Mouse (Mus musculus) MEL-GATA-1-ER (cell line): ENCODE data around the gene Prrxl1.

Experiments used
- DNase-seq: peaks from one replicate; pipeline ENCODE4 v3.0.0-alpha.2; 2012; ENCODE audit warnings: low read depth; ENCODE audit errors: extremely low read depth

Prrxl1 gene

DNA sequence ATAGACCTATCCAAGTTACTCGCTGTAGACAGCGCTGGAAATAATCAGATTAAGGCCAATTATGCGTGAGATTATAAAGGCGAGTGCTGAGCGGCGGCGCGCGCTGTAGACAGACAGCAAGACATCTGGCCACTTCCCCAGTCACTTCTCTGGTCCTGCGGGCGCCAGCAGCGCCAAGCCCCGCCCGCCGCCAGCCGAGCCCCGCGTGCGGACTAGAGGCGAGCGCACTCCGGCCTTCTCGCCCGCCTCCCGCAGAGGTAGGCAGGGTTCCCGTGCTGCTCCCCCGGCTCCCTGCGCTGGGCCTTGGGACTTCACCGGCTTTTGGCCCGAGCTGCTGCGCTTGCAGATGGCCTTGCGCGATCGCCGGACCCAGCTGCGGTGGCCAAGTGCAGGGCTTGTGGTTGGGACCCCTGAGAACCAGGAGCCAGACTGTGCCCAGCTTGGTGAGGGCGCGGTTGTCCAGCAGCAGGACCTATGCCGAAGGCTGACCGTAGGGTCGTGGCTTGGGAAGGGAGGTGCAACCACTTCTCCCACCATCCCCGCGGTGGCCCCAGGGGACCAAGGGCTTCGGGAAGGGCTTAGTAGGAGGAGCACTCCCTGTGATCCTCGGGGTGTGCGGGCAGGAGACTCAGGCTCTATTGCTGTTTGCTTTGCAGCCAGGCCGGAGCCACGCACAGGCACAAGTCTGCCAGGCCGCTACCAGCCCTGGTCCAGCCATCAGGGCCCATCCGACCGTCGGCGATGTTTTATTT is at the start of gene Prrxl1:
Prrxl1 (plus strand) TSS at position 118 of the 752 bp plus-strand sequence.
- DNase-seq, result no peak

DNA sequence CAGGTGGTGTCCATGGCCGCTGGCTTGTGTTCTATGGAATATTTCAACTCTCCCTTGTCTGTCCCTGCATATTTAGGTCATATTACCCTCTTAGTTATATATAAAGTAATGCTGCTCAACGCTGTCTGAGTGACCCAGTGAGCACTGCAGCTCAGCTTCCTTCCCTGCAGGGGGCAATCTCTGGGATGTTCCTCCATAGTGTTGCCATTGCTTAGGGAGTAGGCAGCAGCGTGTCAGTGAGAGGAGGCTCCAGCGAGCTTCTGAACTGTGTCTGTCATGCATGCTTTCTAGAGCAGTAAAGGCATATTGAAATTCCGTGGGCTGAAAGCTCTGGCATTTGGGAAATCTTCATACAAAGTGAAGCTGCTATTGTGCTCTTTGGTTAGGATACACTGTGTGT is 47.4 kb upstream of the Prrxl1 start:
- no peak for DNase-seq

DNA sequence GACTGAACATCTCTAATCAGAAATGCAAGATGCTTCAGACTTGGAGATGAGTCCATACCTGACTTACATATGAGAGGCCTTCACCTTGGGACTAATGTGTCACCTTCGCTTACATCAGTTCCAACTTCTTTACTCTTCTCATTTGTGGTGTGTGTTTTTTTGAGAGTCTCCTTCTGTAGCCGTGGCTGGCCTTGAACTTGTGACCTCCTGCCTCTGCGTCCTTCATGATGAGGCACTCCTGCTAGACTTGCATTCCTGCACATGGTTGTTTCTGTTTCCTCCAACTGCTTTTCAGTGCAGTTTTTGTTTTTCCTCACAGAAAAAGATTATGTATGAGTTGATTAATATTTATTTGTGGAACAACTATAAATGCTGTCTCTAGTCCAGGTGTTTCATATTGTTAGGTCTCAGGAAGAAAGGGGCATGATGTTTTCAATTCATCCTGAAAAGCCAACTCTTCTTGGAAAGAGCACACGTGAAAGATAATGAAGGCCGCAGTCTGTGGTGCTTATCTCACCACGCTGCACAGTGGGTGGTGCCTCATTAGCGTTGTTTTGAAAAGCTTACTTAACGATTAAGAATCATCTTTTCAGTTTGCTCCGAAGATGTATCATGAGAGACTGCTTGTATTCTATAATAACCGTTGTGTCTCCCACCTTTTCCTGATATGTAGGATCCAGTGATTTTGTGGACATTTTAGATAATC is 45.9 kb upstream of the Prrxl1 start:
- DNase-seq, result no peak

DNA sequence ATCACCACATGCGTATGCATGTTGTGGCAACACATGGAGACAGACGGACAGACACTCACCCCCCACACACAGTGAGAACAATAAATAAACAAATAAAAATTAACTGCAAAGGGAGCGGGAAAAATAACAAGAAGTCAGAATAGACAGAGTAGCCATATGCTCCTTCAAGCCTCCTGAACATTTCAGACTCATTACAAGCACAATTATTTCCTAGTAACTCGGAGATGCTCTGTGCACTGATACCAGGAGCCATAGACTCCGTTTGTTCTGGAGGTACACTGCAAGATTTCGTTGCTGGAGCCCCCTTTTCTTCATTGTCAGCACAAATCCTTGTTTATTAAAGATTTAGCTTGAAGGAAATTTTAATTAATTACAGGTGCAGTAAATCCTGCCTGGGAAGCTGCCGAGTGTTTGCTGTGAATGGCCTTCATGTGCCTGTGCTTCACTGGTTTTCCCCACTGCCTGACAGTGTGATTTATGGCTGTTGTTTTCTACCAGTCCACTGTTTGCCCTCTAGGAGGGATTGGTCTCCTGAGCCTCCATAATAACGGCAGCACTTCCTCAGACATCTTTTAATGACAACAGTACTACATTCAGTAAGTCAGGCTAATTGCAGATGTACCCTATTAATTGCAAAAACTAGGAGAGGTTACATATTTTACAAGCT is 44.2 kb upstream of the Prrxl1 start:
- no peak for DNase-seq

DNA sequence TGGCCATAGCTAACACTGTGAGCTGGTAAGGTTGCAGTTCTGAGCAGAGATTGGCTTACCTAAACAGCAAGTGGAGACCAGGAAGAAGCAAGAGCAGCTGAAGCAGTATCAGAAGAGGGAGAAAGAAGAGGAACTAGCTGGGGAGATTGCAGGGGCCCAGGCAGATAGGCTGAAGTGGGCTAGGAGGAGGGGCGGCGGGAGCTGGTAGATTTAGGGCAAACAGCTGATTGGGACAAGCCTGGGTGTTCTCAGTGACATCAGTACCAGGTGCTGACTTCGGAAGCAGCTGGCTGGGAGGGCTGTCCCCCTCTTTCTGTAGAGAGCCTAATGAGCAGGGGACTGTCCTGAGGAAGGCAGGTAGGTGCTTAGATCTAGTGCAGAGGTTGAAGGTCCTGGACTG is 37.8 kb upstream of the Prrxl1 start:
- peak; percentile 10 for DNase-seq

DNA sequence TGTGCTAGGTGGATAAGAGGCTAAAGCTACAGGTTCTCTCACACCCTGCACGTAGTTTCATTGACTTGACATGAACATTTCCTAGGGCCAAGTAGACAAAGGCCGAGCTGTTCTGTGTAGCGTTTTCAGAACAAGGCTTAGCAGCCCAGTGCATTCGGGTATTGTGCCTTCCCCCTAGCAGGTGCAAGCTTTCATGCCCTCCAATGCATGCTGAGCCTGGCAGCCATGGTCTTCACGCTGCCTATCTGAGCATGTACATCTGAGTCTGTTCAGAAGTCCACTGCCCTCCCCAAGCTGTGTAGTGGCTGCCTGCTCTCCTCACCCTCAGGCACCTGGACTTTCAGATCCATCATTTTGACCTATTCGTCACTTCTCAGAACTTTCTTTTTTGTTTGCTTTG is 35.5 kb upstream of the Prrxl1 start:
- DNase-seq, result no peak

DNA sequence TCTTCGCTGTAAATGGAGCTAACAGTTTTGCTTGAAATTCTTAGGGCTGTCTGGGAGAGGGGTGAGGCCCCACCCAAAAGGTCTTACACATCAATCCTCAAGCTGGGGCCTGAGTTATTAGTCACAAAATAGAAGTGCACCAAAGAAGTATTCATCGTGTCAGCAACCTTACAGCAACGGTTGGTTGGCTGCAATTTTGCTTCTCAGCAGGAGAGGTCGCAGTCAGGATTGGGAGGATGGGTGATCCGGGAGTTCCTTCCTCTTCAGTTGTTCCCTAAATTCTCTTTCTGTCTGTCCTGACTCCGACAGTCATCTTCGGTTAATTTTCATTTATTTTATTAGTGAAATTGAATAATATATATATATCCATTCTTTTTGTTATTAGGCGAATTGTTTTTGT is 26.7 kb upstream of the Prrxl1 start:
- no peak for DNase-seq

DNA sequence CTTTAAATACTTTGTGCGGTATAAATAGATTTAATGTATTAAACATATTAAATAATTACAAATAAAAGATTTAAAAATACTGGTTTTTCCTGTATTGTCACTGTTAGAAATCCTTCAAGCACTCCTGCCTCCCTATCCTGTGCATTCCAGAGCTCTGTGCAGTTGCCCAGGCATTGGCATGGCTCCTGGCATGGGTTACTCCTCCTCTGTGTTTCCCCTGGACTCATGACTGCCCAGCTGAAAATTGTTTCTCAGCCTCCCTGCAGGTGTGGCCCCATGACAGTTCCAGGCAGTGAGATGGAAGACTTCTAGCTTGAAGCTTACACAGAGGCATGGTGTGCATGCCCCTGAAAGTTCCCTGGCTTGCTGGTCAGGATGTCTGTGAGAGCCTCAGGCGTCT is 20.8 kb upstream of the Prrxl1 start:
- no peak for DNase-seq

DNA sequence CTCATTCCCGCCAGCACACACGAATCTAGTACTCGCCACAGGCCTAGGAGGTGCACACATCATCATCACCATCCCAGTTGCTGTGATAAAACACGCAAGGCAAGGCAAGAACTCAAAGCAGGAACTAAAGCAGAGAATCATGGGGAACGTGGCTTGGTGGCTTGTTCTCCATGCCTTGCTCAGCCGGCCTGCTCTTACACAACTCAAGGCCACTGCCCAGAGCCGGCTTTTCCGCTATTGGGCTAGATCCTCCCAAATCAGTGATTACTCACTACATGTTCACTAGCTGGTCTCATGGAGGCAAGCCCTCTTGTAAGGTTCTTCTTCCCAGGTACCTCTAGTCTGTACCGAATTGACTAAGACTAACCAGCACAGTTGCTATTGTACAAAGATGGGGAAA is 15.5 kb upstream of the Prrxl1 start:
- DNase-seq, result no peak

DNA sequence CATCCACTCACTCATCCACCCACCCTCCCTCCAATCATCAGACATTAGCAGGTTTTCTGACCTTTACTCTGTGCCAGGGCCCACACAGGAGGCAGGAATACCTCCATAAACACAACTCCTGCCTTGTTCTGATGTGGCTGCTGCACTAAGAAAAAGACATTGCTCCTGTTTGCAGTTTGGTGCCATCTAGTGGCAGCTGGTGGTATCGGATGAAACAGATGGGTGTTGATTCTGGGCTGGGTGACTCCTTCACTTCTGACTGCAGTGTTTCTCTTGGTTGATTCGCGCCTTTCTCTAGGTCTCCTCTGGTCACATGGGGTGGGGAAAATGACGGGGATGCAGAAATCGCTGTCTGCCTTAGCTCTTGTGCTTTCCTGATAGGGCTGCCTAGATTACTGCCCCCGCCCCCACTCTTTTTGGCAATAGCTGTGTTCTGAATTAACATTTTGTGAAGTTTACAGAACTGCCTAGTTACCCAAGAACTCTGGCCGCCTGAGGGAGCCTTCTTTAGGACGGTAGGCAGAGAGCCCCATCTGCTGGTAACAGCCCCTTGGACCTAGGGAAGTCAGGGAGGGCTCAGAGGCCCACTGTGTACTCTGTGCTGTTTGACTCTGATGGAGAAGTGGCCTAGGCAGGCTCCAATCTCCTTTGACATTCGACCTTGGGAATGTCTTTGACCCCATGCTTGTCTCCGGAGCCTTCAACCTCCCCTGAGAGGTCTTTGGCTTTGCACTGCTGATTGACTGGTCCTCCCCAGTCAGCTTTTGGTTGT is 12.0 kb upstream of the Prrxl1 start:
- peak; percentile 54 for DNase-seq

DNA sequence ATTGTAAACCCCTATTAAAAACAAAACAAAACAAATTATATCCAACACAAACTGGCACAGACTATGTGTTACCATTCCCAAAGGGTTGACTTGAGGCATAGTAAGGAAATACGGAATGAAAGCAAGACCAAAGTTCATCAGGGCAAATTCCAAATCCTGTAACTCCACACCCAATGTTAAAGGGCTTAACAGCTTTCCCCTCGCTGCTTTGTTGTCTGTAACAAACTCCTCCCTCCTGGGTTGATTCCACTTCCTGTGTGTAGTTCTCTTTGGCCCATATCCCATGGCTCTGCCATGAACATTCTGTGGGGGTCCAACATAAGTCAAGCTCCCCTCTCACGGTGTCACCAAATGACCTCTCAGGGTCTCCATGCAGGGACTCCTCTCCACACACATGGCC is 8.8 kb upstream of the Prrxl1 start:
- DNase-seq, result no peak

DNA sequence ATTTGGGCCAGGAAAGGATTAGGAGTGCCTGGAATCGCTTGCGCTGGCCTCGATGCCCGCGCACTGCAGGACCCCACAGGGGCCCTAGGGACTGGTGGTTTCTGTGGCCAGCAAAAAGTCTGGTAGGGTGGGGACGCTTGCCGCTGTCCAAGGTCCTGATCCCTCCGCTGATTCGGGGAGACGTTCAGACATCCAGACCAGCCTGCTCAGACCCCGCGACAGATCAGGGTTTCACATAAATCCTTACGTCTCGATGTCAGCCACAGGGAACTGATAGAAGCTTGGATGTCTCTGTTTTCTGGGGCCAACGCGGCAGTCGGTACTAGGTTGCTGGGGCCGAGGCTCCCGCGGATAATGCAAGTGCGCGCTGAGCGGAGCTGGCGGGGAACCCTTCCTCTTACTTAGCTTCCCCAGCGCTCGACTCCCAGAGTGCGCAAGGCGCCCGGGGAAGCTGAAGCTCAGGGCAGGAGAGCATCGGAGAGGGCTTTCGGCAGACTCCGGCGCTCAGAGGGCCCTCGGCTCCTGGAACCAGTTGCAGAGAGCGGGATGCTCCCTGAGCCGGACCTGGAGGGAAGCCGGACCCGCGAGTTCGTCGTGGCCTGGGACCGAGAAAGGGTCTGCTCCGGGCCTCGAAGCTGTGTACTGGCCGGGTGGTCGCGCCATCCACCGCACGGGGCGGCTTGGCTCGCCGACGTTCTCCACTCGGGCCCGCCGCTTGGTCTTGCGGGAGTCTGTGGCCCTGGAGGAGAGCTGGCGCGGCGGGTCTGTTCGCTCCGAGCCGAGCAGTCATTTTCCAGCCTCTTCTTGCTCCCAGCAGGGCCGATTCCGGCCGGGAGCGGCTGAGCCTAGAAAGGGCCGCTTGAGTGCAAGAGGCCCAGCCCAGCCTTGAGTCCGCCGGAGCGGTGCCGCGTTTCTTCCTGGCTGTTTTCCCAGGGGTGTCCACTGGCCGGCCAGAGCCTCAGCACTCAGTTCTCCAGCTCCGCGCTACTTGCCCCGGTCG is 1.7 kb upstream of the Prrxl1 start:
- DNase-seq, result no peak

DNA sequence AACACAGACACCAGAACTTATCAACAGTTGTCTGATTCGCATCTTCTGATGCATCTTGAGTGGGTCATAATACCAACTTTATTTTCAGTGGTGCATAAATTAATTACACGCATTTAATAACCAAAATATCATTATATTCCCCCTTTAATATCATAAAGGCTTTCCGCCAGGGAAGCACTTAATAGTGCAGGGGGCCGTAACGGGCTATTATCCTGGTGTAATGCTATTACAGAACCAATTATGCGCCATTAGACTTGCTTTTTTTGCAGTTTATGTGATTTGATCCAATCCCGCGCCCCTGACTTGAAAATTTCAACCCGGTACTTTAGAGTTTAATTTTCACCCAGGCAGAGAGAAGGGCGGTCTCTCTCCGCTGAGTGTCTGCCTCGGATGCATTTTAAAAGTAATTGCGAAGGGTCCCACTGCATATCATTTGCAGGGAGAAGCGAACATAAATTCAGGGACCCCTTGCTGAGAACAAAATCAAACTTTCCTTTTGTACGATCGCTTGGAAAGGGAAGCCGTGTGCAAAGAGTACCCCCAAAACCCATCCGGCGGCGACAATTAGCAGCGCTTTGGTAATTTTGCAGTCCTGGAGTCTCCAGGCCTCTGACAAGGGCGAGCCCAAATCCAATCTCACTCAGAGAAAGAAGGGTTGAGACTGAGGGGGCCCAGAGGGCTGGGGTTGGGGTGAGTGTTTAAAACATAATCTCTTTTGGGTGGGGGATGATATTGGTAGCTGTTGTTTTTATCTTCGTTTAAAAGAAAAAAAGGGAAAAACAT is 579 bp upstream of the Prrxl1 start:
- DNase-seq, result no peak

DNA sequence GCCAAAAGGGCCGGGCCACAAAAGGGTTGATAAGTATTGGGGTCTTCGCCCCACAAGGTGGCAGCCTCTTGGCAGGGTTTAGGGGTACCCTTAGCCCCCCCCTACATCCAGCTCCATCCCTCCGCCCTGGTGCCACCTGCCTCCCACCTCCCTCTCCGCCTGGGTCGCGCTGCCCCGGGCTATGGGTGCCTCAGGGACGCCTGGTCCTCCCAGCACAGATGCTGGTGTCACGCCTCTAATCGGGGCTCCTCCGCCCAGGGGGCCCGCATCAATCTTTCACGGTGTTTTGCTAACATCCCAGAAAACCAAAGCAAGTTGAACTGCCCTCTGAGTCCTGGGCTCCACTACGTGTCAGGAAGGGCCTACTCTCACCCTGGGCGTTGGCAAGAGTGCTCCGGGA is 903 bp downstream of the Prrxl1 start:
- DNase-seq, result no peak

DNA sequence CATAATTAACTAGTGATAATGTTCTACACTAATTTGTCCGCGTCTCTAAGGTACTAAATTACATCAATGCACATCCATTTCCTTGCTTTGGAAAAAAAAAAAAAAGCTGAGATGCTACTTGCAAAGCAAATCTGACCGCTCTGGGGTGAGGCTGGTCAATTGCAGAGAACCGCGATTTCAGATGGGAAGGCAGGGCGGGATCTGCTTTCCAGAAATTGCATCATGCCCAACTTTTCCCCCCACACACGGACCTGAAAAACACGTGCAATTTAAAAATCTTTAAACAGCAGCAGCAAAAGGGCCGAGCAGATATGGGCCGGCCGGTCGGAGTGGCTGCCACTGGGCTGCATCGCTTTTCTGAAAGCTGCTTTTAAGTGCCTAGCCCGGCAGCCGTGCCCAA is 6.3 kb downstream of the Prrxl1 start:
- no peak for DNase-seq

DNA sequence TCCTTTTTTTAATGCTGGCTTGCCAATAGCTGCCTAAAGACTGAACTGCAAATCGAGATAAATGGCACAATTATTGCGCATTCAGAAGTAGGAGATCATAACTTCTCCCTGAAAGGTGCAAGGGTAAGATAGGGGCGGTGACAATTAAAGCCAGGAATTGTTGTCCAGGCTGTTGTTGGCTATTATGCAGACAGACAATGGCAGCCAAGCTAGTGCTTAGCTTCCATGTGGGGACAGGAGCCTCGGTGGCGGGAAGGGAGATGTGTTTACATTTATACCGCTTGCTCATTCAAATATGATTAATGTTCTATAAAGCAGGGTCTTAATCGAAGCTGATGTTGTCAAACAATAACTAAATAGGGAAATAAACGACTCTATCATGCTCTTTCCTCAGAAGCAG is 7.1 kb downstream of the Prrxl1 start:
- no peak for DNase-seq

DNA sequence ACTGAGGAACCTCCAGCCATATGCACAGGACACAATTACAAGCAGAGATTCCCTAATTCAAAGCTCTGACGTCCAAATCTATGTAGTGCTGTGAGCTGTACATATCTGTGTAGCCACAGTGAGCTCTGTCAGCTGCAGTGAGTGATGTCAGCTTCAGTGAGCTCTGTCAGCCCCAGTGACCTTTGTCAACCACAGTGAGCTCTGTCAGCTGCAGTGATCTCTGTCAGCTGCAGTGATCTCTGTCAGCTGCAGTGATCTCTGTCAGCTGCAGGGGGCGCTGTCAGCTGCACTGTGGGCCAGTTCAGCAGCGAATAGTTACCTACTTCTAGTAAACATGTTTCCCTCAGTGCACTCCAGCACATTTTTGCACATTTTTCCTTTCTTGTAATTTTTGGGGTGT is 10.2 kb downstream of the Prrxl1 start:
- no peak for DNase-seq

DNA sequence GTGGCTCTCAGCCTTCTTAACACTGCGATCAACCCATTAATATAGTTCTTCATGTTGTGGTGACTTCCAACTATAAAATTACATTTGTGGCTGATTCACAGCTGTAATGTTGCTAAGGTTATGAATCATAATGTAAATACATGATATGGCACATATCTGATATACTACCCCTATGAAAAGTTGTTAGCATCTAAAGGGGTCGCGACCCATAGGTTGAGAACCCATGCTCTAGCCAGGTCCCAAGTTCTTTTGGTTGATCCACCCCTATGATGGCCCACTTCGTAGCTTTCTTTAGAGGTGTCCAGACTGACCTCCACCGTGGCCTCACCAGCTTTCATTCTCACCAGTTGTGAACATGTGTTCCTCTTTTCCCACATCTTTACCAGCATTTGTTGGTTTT is 18.0 kb downstream of the Prrxl1 start:
- no peak for DNase-seq

DNA sequence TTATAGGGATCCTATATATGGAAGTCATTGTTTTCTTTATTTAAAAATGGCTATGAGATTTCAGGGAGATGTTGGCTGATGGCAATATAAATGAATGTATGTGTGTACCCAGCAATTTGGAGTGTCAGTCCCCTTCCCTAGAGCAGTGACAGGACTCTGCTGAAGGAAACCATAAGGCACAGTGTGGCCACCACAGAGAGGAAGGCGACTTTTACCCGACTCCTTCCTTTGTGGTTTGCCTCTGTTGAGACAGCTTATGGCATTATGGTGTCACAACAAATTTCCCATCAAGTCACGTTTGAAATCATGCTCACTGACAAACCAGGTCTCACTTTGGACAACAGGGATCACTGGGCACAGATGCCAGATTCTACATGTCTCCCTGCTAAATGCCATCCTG is 25.0 kb downstream of the Prrxl1 start:
- DNase-seq, result no peak

DNA sequence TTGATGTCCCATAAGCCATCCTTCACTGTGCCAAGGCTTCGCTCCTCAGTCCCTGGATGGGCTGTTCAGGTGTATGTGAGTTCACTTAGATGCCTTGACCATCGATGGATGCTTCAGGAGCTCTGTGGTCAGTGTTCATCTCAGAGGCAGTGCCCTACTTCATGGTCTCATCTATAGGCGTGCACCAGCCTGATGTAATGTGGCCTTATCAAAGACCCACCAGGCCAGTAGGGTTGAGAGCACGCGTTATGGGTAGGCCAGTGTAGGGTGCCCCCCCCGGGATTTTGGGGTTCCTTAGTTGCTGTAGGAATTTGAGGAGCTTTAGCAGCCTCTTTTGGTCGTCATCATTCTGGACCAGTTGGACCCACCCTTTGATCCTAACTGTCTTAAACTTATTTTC is 25.6 kb downstream of the Prrxl1 start:
- DNase-seq, result no peak
